22 mouse cellular contexts compared by ENCODE assay signal in the genomic region with DNA sequence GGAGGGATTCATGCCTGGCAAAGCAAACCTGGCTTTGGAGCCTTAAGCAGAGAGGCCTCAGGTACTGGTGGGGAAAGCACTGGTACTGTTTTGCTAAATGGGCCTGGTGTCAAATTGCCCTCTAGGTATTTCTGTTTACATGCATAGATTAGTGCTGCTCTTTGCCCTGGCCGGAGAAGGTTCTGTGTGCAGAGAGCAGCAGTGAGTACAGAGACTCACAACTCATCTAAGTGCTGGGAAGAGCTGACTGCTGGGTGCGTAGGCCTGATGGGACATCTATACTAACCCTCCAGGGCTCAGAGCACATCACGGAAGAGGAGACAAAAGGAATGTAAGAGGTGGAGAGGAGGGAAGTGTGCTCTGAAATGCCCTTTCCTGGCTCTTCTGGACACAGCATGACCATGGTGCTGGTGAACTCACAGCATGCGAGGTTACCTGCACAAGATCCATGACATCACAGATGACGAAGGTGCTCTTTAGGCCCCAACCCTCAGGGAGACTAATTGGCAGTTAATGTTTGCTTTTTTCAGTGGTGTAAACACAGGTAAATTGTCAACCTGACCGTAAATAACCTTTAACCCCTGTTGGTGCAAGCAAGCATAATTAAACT. TPM values are rescaled to one million over a fixed set of nuclear protein-coding genes. Genes with fewer than 3 reads are reported as not detected.
DNase-seq lines count a peak whose midpoint lies in the region; ATAC-seq and TF ChIP-seq lines count a peak whose summit lies in the region.
"Had no signal": no experiment of that assay in that cellular context is flagged by ENCODE, and none has a peak within 500 bp of the region (broad histone marks: within the 10 kb centered on the region; RNA-seq: fewer than 3 reads in every experiment).

No protein-coding gene starts in this region.

- DNase-seq in heart, embryonic 10.5 days (ENCODE audit: low spot score) = peak; percentile 58
- DNase-seq in heart, postnatal 25 days (ENCODE audit: low spot score) = no peak
- DNase-seq in kidney, adult 2 months = peak; percentile 52
- peak; percentile 47 for DNase-seq in kidney, postnatal 14 days
- peak; percentile 50 for DNase-seq in liver, postnatal 0 days
- no peak for DNase-seq in layer of hippocampus, postnatal 25 days (ENCODE audit: extremely low spot score in 1 of 2, low spot score in 1 of 2)
- DNase-seq in lung, postnatal 4 days = no peak
- DNase-seq in forebrain, postnatal 0 days = no peak
- DNase-seq: adrenal gland, postnatal 36 days; cerebellum, adult 2 months; cerebellum, postnatal 36 days; gastrocnemius, postnatal 10 days; heart, adult 2 months; right cerebral cortex, adult 18-20 months; thymus, postnatal 36 days had no signal

- H3K27ac ChIP-seq in heart, embryonic 10.5 days = peak overlapping the region; percentile 36; the same call in 1 of the 2 replicates
- no peak overlapping the region for H3K27ac ChIP-seq in kidney, adult 2 months (ENCODE audit: insufficient read depth, low read depth, low read length)
- peak overlapping the region; percentile 90 for H3K27ac ChIP-seq in liver, postnatal 0 days (ENCODE audit: low read depth)
- no peak overlapping the region for H3K27ac ChIP-seq in forebrain, postnatal 0 days (ENCODE audit: low read depth, low read length)
- H3K27ac ChIP-seq: heart, adult 2 months; heart, embryonic 15.5 days; hindbrain, embryonic 10.5 days; limb, embryonic 12.5 days; lung, embryonic 15.5 days; midbrain, embryonic 13.5 days; neural tube, embryonic 12.5 days had no signal

- no peak for TF ChIP-seq CTCF in kidney, adult 2 months (conservative IDR thresholded peaks at IDR 0.05; ENCODE audit: insufficient read depth, insufficient read length, low read depth, low read length)
- TF ChIP-seq CTCF in liver, postnatal 0 days (IDR thresholded peaks at IDR 0.05; ENCODE audit: low read depth) = no peak
- TF ChIP-seq CTCF in forebrain, postnatal 0 days (IDR thresholded peaks at IDR 0.05; ENCODE audit: low read depth) = no peak

- TF ChIP-seq EP300 in liver, postnatal 0 days (IDR thresholded peaks at IDR 0.05; ENCODE audit: low read depth) = peak; percentile 17; the same call in 1 of the 2 replicates

- peak; percentile 93 for ATAC-seq in liver, postnatal 0 days
- ATAC-seq in forebrain, postnatal 0 days = no peak
- ATAC-seq: midbrain, embryonic 13.5 days had no signal

- peaks cover 49% of the 10 kb centered on the region for H3K4me1 ChIP-seq in heart, embryonic 10.5 days
- H3K4me1 ChIP-seq in kidney, adult 2 months (ENCODE audit: control insufficient read depth, insufficient read depth, low read length) = peaks cover 5% of the 10 kb centered on the region
- H3K4me1 ChIP-seq in liver, postnatal 0 days (ENCODE audit: insufficient read depth) = peaks cover 5% of the 10 kb centered on the region
- no peaks in the 10 kb centered on the region for H3K4me1 ChIP-seq in forebrain, postnatal 0 days (ENCODE audit: insufficient read depth)
- H3K4me1 ChIP-seq: limb, embryonic 12.5 days had no signal

- H3K4me2 ChIP-seq in liver, postnatal 0 days (ENCODE audit: low read depth, low read length) = no peak overlapping the region
- no peak overlapping the region for H3K4me2 ChIP-seq in forebrain, postnatal 0 days (ENCODE audit: low read depth)
- H3K4me2 ChIP-seq: heart, embryonic 15.5 days; limb, embryonic 12.5 days; lung, embryonic 15.5 days; midbrain, embryonic 13.5 days; neural tube, embryonic 12.5 days had no signal

- H3K27me3 ChIP-seq in heart, embryonic 10.5 days (ENCODE audit: insufficient read depth, poor library complexity, severe bottlenecking) = no peaks in the 10 kb centered on the region
- H3K27me3 ChIP-seq in kidney, adult 2 months (replicated peaks; ENCODE audit: control insufficient read depth, insufficient read depth, low read length) = no peaks in the 10 kb centered on the region
- no peaks in the 10 kb centered on the region for H3K27me3 ChIP-seq in liver, postnatal 0 days (ENCODE audit: insufficient read depth, low read length)
- no peaks in the 10 kb centered on the region for H3K27me3 ChIP-seq in forebrain, postnatal 0 days (ENCODE audit: insufficient read depth, low read length)
- H3K27me3 ChIP-seq: heart, embryonic 15.5 days; limb, embryonic 12.5 days; lung, embryonic 15.5 days; midbrain, embryonic 13.5 days; neural tube, embryonic 12.5 days had no signal

- intact Hi-C loops in heart, postnatal 25 days (cut with DNase I) = no loop called here

- H3K9me3 ChIP-seq in heart, embryonic 10.5 days = no peaks in the 10 kb centered on the region
- no peaks in the 10 kb centered on the region for H3K9me3 ChIP-seq in liver, postnatal 0 days (ENCODE audit: low read length)
- no peaks in the 10 kb centered on the region for H3K9me3 ChIP-seq in forebrain, postnatal 0 days (ENCODE audit: low read length)
- H3K9me3 ChIP-seq: G1E; heart, embryonic 15.5 days; hindbrain, embryonic 10.5 days; limb, embryonic 12.5 days; lung, embryonic 15.5 days; midbrain, embryonic 13.5 days; neural tube, embryonic 12.5 days had no signal

- WGBS in heart, embryonic 10.5 days = 66% methylated on average over 6 of the region's 6 CpGs
- 46% methylated on average over 6 of the region's 6 CpGs for WGBS in kidney, adult 2 months
- WGBS in liver, postnatal 0 days (ENCODE audit: insufficient replicate concordance) = 66% methylated on average over 6 of the region's 6 CpGs
- 85% methylated on average over 6 of the region's 6 CpGs for WGBS in forebrain, postnatal 0 days

- no peak for TF ChIP-seq POLR2A in kidney, adult 2 months (IDR thresholded peaks at IDR 0.05; ENCODE audit: low read depth, low read length)

- H3K36me3 ChIP-seq in heart, embryonic 10.5 days = no peaks in the 10 kb centered on the region
- H3K36me3 ChIP-seq in kidney, adult 2 months (ENCODE audit: control insufficient read depth, insufficient read depth, low read length) = no peaks in the 10 kb centered on the region
- no peaks in the 10 kb centered on the region for H3K36me3 ChIP-seq in liver, postnatal 0 days (replicated peaks; ENCODE audit: insufficient read depth, low read length)
- no peaks in the 10 kb centered on the region for H3K36me3 ChIP-seq in forebrain, postnatal 0 days (ENCODE audit: insufficient read depth)
- H3K36me3 ChIP-seq: G1E; heart, embryonic 15.5 days; hindbrain, embryonic 10.5 days; limb, embryonic 12.5 days; lung, embryonic 15.5 days; midbrain, embryonic 13.5 days; neural tube, embryonic 12.5 days had no signal

- H3K4me3 ChIP-seq in heart, embryonic 10.5 days = no peak overlapping the region
- H3K4me3 ChIP-seq in kidney, adult 2 months (ENCODE audit: insufficient read depth, low read depth, low read length) = no peak overlapping the region
- no peak overlapping the region for H3K4me3 ChIP-seq in liver, postnatal 0 days (ENCODE audit: low read depth, low read length)
- H3K4me3 ChIP-seq in forebrain, postnatal 0 days (ENCODE audit: low read depth, low read length) = no peak overlapping the region
- H3K4me3 ChIP-seq: heart, adult 2 months; heart, embryonic 15.5 days; hindbrain, embryonic 10.5 days; limb, embryonic 12.5 days; lung, embryonic 15.5 days; midbrain, embryonic 13.5 days; neural tube, embryonic 12.5 days had no signal

- no peak overlapping the region for H3K9ac ChIP-seq in liver, postnatal 0 days (replicated peaks)
- no peak overlapping the region for H3K9ac ChIP-seq in forebrain, postnatal 0 days
- H3K9ac ChIP-seq: heart, embryonic 15.5 days; limb, embryonic 12.5 days; lung, embryonic 15.5 days; midbrain, embryonic 13.5 days; neural tube, embryonic 12.5 days had no signal

RNA-seq across cellular contexts. Expression of a gene that starts 23.6 kb away (rescaled TPM):
- polyA plus RNA-seq in heart, embryonic 10.5 days (2016; fragmentation: Nextera tagmentation; extraction: Ambion mirVana) = 18.4 and 21.9 TPM in 2 replicates
- total RNA-seq in heart, postnatal 25 days (2021) = 10 to 100 TPM; 39.7 to 52.2 TPM
- 14.0 and 19.1 TPM in 2 replicates for polyA plus RNA-seq in kidney, adult 2 months (2012; rRNA removed)
- 5.1 and 5.3 TPM in 2 replicates for polyA plus RNA-seq in liver, postnatal 0 days (2015; fragmentation: Nextera tagmentation; extraction: Ambion mirVana)
- total RNA-seq in layer of hippocampus, postnatal 25 days (2021) = 10 to 100 TPM; 36.0 to 36.7 TPM
- total RNA-seq in forebrain, postnatal 0 days (2014; rRNA removed) = 30.4 and 37.6 TPM in 2 replicates
- polyA plus RNA-seq in forebrain, postnatal 0 days (2015; fragmentation: Nextera tagmentation; extraction: Ambion mirVana) = 4.5 and 6.3 TPM in 2 replicates

Comparison
In these comparisons a context has a peak if more than half of its experiments do, and no peak if none do; other contexts are left out.
1. DNase-seq: peak in heart, embryonic 10.5 days (single experiment), kidney, adult 2 months (single experiment), kidney, postnatal 14 days (single experiment) and liver, postnatal 0 days (single experiment); none in heart, postnatal 25 days (single experiment), layer of hippocampus, postnatal 25 days (0 of 2), lung, postnatal 4 days (0 of 2) and forebrain, postnatal 0 days (single experiment).
2. H3K27ac ChIP-seq: peak in heart, embryonic 10.5 days (single experiment) and liver, postnatal 0 days (single experiment); none in kidney, adult 2 months (single experiment) and forebrain, postnatal 0 days (single experiment).